Mouse (Mus musculus) megakaryocyte, embryonic 14.5 days (primary cell): ENCODE measurements around the gene Rgs12.

Experiments used
- FLI1 ChIP-seq: IDR thresholded peaks from 2 replicates; pipeline ENCODE4 v1.6.1; 2012; ENCODE audit warnings: low read length, inconsistent platforms, mixed read lengths
- GATA1 ChIP-seq: IDR thresholded peaks from 3 replicates; pipeline ENCODE4 v1.6.1; 2012; ENCODE audit warnings: mixed read lengths, low read length, inconsistent platforms, borderline replicate concordance

DNA sequence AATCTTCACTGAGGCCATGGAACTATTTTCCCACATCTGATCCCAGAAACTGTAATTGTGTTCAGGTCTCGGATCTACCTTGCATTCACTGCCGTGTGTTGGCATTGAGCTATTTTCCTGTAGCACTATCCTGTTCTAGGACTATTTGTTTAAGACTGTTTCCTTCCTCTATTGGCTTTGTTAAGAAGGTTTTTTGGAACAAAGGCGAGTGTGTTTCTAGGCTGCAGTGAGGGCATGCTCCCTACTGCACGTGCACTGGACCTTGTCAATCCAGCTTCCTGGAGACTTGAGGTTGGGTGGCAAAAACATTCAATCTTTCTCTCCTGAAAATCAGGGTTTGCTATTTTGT is 16.8 kb upstream of the Rgs12 start:
- TF ChIP-seq FLI1 (no peak), GATA1 (no peak)
